Comparison of ENCODE assay signal across 8 mouse cellular contexts in genomic region chr1:71102344-71103173, GRCm38 (mm10). TPM values are rescaled to one million over a fixed set of nuclear protein-coding genes. Genes with fewer than 3 reads are reported as not detected.
DNase-seq lines count a peak whose midpoint lies in the region; ATAC-seq and TF ChIP-seq lines count a peak whose summit lies in the region.

TSS of gene Bard1 (minus strand) at chr1:71103146.

- DNase-seq in heart, postnatal 10 days: peak; percentile 95
- DNase-seq in large intestine, adult 2 months (ENCODE audit: low read depth, low spot score): peak; percentile 95
- peak; percentile 98 for DNase-seq in liver, postnatal 0 days
- DNase-seq in testis, postnatal 10 days (ENCODE audit: low spot score): peak; percentile 96

- WGBS in forebrain, embryonic 13.5 days: under 1% methylated on average over 69 of the region's 69 CpGs
- under 1% methylated on average over 69 of the region's 69 CpGs for WGBS in large intestine, adult 2 months
- under 1% methylated on average over 69 of the region's 69 CpGs for WGBS in liver, postnatal 0 days (ENCODE audit: insufficient replicate concordance)
- WGBS in neural tube, embryonic 14.5 days: under 1% methylated on average over 69 of the region's 69 CpGs

- H3K4me3 ChIP-seq in ES-Bruce4 (ENCODE audit: low read depth, low read length): peak within 1 kb of the TSS; percentile 72
- H3K4me3 ChIP-seq in forebrain, embryonic 13.5 days: peak within 1 kb of the TSS; percentile 79
- H3K4me3 ChIP-seq in liver, postnatal 0 days (ENCODE audit: low read depth, low read length): peak within 1 kb of the TSS; percentile 98
- H3K4me3 ChIP-seq in neural tube, embryonic 14.5 days (ENCODE audit: low read depth, low read length): peak within 1 kb of the TSS; percentile 75

- peak; percentile 75 for ATAC-seq in cerebellum, adult (ENCODE audit: insufficient number of reproducible peaks, low FRiP score, low TSS enrichment)
- peak; percentile 94 for ATAC-seq in forebrain, embryonic 13.5 days
- peak; percentile 98 for ATAC-seq in liver, postnatal 0 days
- ATAC-seq in neural tube, embryonic 14.5 days (ENCODE audit: low read depth): peak; percentile 93

- 0 out of 2 replicates have a peak, but pooled peaks cover 3% of the 10 kb centered on the region for H3K9me3 ChIP-seq in ES-Bruce4 (replicated peaks; ENCODE audit: control insufficient read depth, insufficient read depth, low read length, poor library complexity, severe bottlenecking)
- no peaks in the 10 kb centered on the region for H3K9me3 ChIP-seq in forebrain, embryonic 13.5 days (replicated peaks)
- H3K9me3 ChIP-seq in liver, postnatal 0 days (ENCODE audit: low read length): no peaks in the 10 kb centered on the region
- H3K9me3 ChIP-seq in neural tube, embryonic 14.5 days (ENCODE audit: control insufficient read depth, low read length): no peaks in the 10 kb centered on the region

- no peak for TF ChIP-seq EP300 in ES-Bruce4 (IDR thresholded peaks at IDR 0.05; ENCODE audit: insufficient read depth, low read depth, low read length)
- 0 out of 2 replicates have a peak, but pooled peaks have one; percentile 33 for TF ChIP-seq EP300 in liver, postnatal 0 days (IDR thresholded peaks at IDR 0.05; ENCODE audit: low read depth)

- peak within 1 kb of the TSS; percentile 76 for H3K4me2 ChIP-seq in forebrain, embryonic 13.5 days
- peak within 1 kb of the TSS; percentile 82 for H3K4me2 ChIP-seq in liver, postnatal 0 days (ENCODE audit: low read depth, low read length)
- peak within 1 kb of the TSS; percentile 97 for H3K4me2 ChIP-seq in neural tube, embryonic 14.5 days (ENCODE audit: low read depth, low read length)

- peak; percentile 90 for TF ChIP-seq POLR2A in ES-Bruce4 (IDR thresholded peaks at IDR 0.05; ENCODE audit: insufficient read depth, low read length)

- no peaks in the 10 kb centered on the region for H3K4me1 ChIP-seq in ES-Bruce4 (ENCODE audit: control insufficient read depth, insufficient read depth, low read length)
- H3K4me1 ChIP-seq in forebrain, embryonic 13.5 days: peaks cover 24% of the 10 kb centered on the region
- peaks cover 23% of the 10 kb centered on the region for H3K4me1 ChIP-seq in liver, postnatal 0 days (ENCODE audit: insufficient read depth)
- H3K4me1 ChIP-seq in neural tube, embryonic 14.5 days (ENCODE audit: control insufficient read depth, insufficient read depth, low read length): no peaks in the 10 kb centered on the region

- TF ChIP-seq CTCF in ES-Bruce4 (IDR thresholded peaks at IDR 0.05; ENCODE audit: low read depth, low read length): no peak
- no peak for TF ChIP-seq CTCF in liver, postnatal 0 days (IDR thresholded peaks at IDR 0.05; ENCODE audit: low read depth)

- H3K9ac ChIP-seq in ES-Bruce4 (ENCODE audit: low read depth, poor library complexity, severe bottlenecking): peak within 1 kb of the TSS; percentile 81
- H3K9ac ChIP-seq in forebrain, embryonic 13.5 days: peak within 1 kb of the TSS; percentile 74
- H3K9ac ChIP-seq in liver, postnatal 0 days (replicated peaks): peak within 1 kb of the TSS; percentile 86
- peak within 1 kb of the TSS; percentile 56 for H3K9ac ChIP-seq in neural tube, embryonic 14.5 days (replicated peaks; ENCODE audit: low read depth, low read length)

- intact Hi-C loops in heart, postnatal 10 days (cut with DNase I): no loop called here

- peaks cover 3% of the 10 kb centered on the region; the same call in 1 of the 2 replicates for H3K36me3 ChIP-seq in ES-Bruce4 (ENCODE audit: control insufficient read depth, insufficient read depth, low read length, poor library complexity, severe bottlenecking)
- H3K36me3 ChIP-seq in forebrain, embryonic 13.5 days (ENCODE audit: poor library complexity, severe bottlenecking): no peaks in the 10 kb centered on the region
- no peaks in the 10 kb centered on the region for H3K36me3 ChIP-seq in liver, postnatal 0 days (replicated peaks; ENCODE audit: insufficient read depth, low read length)
- H3K36me3 ChIP-seq in neural tube, embryonic 14.5 days (ENCODE audit: control insufficient read depth, insufficient read depth, low read length): no peaks in the 10 kb centered on the region

- peak within 1 kb of the TSS; percentile 77 for H3K27ac ChIP-seq in ES-Bruce4 (ENCODE audit: insufficient read depth, low read length)
- peak within 1 kb of the TSS; percentile 51 for H3K27ac ChIP-seq in forebrain, embryonic 13.5 days
- H3K27ac ChIP-seq in liver, postnatal 0 days (ENCODE audit: low read depth): peak within 1 kb of the TSS; percentile 88
- H3K27ac ChIP-seq in neural tube, embryonic 14.5 days (ENCODE audit: low read depth, low read length): no peak within 1 kb of the TSS

- no peaks in the 10 kb centered on the region for H3K27me3 ChIP-seq in ES-Bruce4 (ENCODE audit: control insufficient read depth, insufficient read depth, low read length, poor library complexity, severe bottlenecking)
- no peaks in the 10 kb centered on the region for H3K27me3 ChIP-seq in forebrain, embryonic 13.5 days
- no peaks in the 10 kb centered on the region for H3K27me3 ChIP-seq in liver, postnatal 0 days (ENCODE audit: insufficient read depth, low read length)
- no peaks in the 10 kb centered on the region for H3K27me3 ChIP-seq in neural tube, embryonic 14.5 days (ENCODE audit: control insufficient read depth, insufficient read depth, low read length)

RNA-seq across cellular contexts. Expression of gene Bard1, which starts in this region (rescaled TPM):
- polyA plus RNA-seq in ES-Bruce4 (2011; ENCODE audit: insufficient read depth, insufficient read length, low read depth, missing spikeins): 31.9 and 34.0 TPM in 2 replicates
- polyA plus RNA-seq in forebrain, embryonic 13.5 days (2015; fragmentation: Nextera tagmentation; extraction: Ambion mirVana): 2.5 and 2.6 TPM in 2 replicates
- 1 to 10 TPM; 3.3 to 3.4 TPM for total RNA-seq in heart, postnatal 10 days (2021)
- polyA plus RNA-seq in large intestine, adult 2 months (2012; rRNA removed): 2.3 and 2.8 TPM in 2 replicates
- polyA plus RNA-seq in liver, postnatal 0 days (2015; fragmentation: Nextera tagmentation; extraction: Ambion mirVana): 1.5 and 1.7 TPM in 2 replicates
- polyA plus RNA-seq in neural tube, embryonic 14.5 days (2014; fragmentation: Nextera tagmentation; extraction: Ambion mirVana): 0.55 and 0.58 TPM in 2 replicates

Comparison
In these comparisons a context has a peak if more than half of its experiments do, and no peak if none do; other contexts are left out.
1. Peak in ATAC-seq, H3K4me3 ChIP-seq, H3K9ac ChIP-seq and H3K4me2 ChIP-seq in neural tube, embryonic 14.5 days; RNA of the gene not detected or under 1 TPM.